Mouse (Mus musculus) embryonic facial prominence, embryonic 15.5 days (tissue): Measurements from ENCODE around the gene 2210017I01Rik. TPM values are rescaled to one million over a fixed set of nuclear protein-coding genes. Genes with fewer than 3 reads are reported as not detected.

Experiments used
- ATAC-seq: fragments of 200-750 bp; cut with Nextera tagmentation; 2 replicates; pipeline ENCODE4 v1.8.0; 2017; ENCODE audit warnings: low read depth, moderate TSS enrichment; ENCODE audit not compliant: insufficient number of reproducible peaks, low FRiP score, low TSS enrichment
- H3K27ac ChIP-seq: fragments of 300-500 bp; sonication (generic); replicated peaks from 2 replicates; pipeline ENCODE4 v1.5.1; 2015; ENCODE audit warnings: mild to moderate bottlenecking, inconsistent platforms
- H3K27me3 ChIP-seq: fragments of 300-500 bp; sonication (generic); 2 replicates; pipeline ENCODE4 v1.6.1; 2015; ENCODE audit warnings: inconsistent platforms
- H3K36me3 ChIP-seq: fragments of 300-500 bp; sonication (generic); 2 replicates; pipeline ENCODE4 v1.6.1; 2015; ENCODE audit warnings: mild to moderate bottlenecking, inconsistent platforms
- H3K4me1 ChIP-seq: fragments of 300-500 bp; sonication (generic); 2 replicates; pipeline ENCODE4 v1.6.1; 2015; ENCODE audit warnings: inconsistent platforms
- H3K4me2 ChIP-seq: fragments of 300-500 bp; sonication (generic); replicated peaks from 2 replicates; pipeline ENCODE4 v1.6.1; 2015; ENCODE audit warnings: mild to moderate bottlenecking, inconsistent platforms
- H3K4me3 ChIP-seq: fragments of 300-500 bp; sonication (generic); replicated peaks from 2 replicates; pipeline ENCODE4 v1.5.1; 2015; ENCODE audit warnings: mild to moderate bottlenecking, inconsistent platforms
- H3K9ac ChIP-seq: fragments of 300-500 bp; sonication (generic); 2 replicates; pipeline ENCODE4 v1.6.1; 2015; ENCODE audit warnings: inconsistent platforms
- H3K9me3 ChIP-seq: fragments of 300-500 bp; sonication (generic); replicated peaks from 2 replicates; pipeline ENCODE4 v1.6.1; 2016; ENCODE audit warnings: inconsistent platforms
- WGBS: fragments of 180-500 bp; shearing (Covaris S2); methylation state at CpG from one replicate; pipeline ENCODE4 v1.1.7; 2015; 5-methylcytosine and 5-hydroxymethylcytosine counted together
- polyA plus RNA-seq: library from polyadenylated mRNA; unstranded; fragments of >200 nt; fragmentation: Nextera tagmentation; extraction: Ambion mirVana; gene quantifications from 2 replicates; pipeline ENCODE4 v1.2.1, GENCODE M21; 2015

Gene 2210017I01Rik
- polyA plus RNA-seq, 1 experiment from 2014 or later = 0.89 TPM

- ATAC-seq = no peak
- 88% methylated on average over 2 of the region's 2 CpGs for WGBS
- no peak overlapping the region for H3K27ac ChIP-seq
These were observed 8.9 kb downstream of the 2210017I01Rik start for GRCm38 (mm10) chr3:92598429-92598828.

GRCm38 (mm10) chr3:92588858-92589257 is 18.4 kb downstream of the 2210017I01Rik start, which contains the start of gene Smcp:
Gene Smcp (minus strand): TSS chr3:92588997.
- WGBS = 58% methylated on average over 1 of the region's 1 CpGs
- Histone ChIP-seq H3K4me1 (no peaks in the 10 kb centered on the region), H3K9ac (no peak within 1 kb of the TSS), H3K4me2 (no peak within 1 kb of the TSS), H3K4me3 (no peak within 1 kb of the TSS), H3K9me3 (no peaks in the 10 kb centered on the region), H3K27ac (no peak within 1 kb of the TSS), H3K27me3 (no peaks in the 10 kb centered on the region), H3K36me3 (no peaks in the 10 kb centered on the region)
- no peak for ATAC-seq

More at GRCm38 (mm10) chr3:92598429-92598828, 8.9 kb downstream of the 2210017I01Rik start:
- Histone ChIP-seq H3K4me3 (no peak overlapping the region), H3K9ac (no peak overlapping the region), H3K27me3 (no peaks in the 10 kb centered on the region), H3K9me3 (peaks cover 3% of the 10 kb centered on the region; the same call in 1 of the 2 replicates), H3K4me2 (no peak overlapping the region), H3K36me3 (no peaks in the 10 kb centered on the region), H3K4me1 (no peaks in the 10 kb centered on the region)

DNA sequence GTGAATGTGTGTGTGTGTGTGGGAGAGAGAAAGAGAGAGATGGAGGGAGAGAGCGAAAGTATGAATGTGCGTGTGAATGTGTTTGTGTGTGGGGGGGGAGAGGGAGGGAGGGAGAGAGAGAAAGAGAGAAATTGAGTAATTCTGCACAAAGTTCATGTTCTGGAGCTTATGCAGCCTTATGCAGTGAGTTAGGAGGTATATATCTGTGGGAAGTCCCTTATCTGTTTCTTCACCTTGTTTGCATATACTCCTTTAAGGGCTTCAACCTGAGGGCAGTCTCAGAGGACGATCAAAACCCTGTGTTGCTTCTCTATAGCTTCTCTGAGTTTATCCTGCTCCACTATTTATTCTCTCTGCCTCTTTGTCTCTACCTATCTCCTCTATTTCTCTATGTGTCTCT is 20.1 kb downstream of the 2210017I01Rik start:
- Histone ChIP-seq H3K27me3 (no peaks in the 10 kb centered on the region), H3K36me3 (no peaks in the 10 kb centered on the region), H3K4me2 (no peak overlapping the region), H3K27ac (no peak overlapping the region), H3K4me3 (no peak overlapping the region), H3K9me3 (no peaks in the 10 kb centered on the region), H3K9ac (no peak overlapping the region), H3K4me1 (no peaks in the 10 kb centered on the region)
- 75% methylated on average over 3 of the region's 3 CpGs for WGBS
- ATAC-seq = no peak

GRCm38 (mm10) chr3:92585055-92585454 is 22.2 kb downstream of the 2210017I01Rik start:
- no peak for ATAC-seq
- Histone ChIP-seq H3K36me3 (no peaks in the 10 kb centered on the region), H3K27me3 (no peaks in the 10 kb centered on the region), H3K4me3 (no peak overlapping the region), H3K4me1 (no peaks in the 10 kb centered on the region), H3K9ac (no peak overlapping the region), H3K9me3 (no peaks in the 10 kb centered on the region), H3K27ac (no peak overlapping the region), H3K4me2 (no peak overlapping the region)
- 31% methylated on average over 1 of the region's 1 CpGs for WGBS

- no peak overlapping the region for H3K27ac ChIP-seq
- WGBS = 39% methylated on average over 3 of the region's 3 CpGs
- H3K9ac ChIP-seq = no peak overlapping the region
- no peak for ATAC-seq
- H3K9me3 ChIP-seq = no peaks in the 10 kb centered on the region
- H3K4me2 ChIP-seq = no peak overlapping the region
- H3K4me3 ChIP-seq = no peak overlapping the region
- H3K36me3 ChIP-seq = no peaks in the 10 kb centered on the region
- H3K4me1 ChIP-seq = no peaks in the 10 kb centered on the region
- no peaks in the 10 kb centered on the region for H3K27me3 ChIP-seq
These were observed 24.0 kb downstream of the 2210017I01Rik start for GRCm38 (mm10) chr3:92583164-92583826.

DNA sequence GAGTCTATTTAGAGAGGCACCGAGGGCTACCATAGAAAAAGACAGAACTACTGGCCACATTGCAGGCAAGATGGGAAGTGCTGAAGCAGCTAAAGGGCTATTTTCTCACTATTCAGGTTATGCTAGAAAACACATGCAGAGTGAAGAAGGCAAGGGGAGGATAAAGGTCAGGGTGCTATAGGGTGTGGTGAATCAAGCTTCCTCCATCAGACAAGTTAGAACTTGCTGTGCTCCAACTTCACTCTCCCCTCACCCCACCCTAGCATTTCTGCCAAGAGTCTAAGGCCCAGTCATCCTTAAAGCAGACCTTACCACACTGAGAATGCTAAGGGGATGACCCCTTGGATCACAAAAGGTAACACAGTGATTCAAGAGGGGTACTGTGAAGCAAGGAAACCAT is 27.8 kb downstream of the 2210017I01Rik start:
- Histone ChIP-seq H3K4me2 (no peak overlapping the region), H3K36me3 (no peaks in the 10 kb centered on the region), H3K4me3 (no peak overlapping the region), H3K4me1 (no peaks in the 10 kb centered on the region), H3K9me3 (no peaks in the 10 kb centered on the region), H3K9ac (no peak overlapping the region), H3K27ac (no peak overlapping the region), H3K27me3 (no peaks in the 10 kb centered on the region)
- 60% methylated on average over 1 of the region's 1 CpGs for WGBS
- no peak for ATAC-seq

- 68% methylated on average over 4 of the region's 4 CpGs for WGBS
- no peak; the same call in 1 of the 2 replicates for ATAC-seq
- Histone ChIP-seq H3K4me2 (no peak overlapping the region), H3K9ac (no peak overlapping the region), H3K36me3 (no peaks in the 10 kb centered on the region), H3K27ac (no peak overlapping the region), H3K9me3 (no peaks in the 10 kb centered on the region), H3K27me3 (no peaks in the 10 kb centered on the region), H3K4me3 (no peak overlapping the region), H3K4me1 (no peaks in the 10 kb centered on the region)
These were observed 28.5 kb downstream of the 2210017I01Rik start for GRCm38 (mm10) chr3:92578652-92579413.

- no peak for ATAC-seq
- Histone ChIP-seq H3K4me1 (no peaks in the 10 kb centered on the region), H3K4me3 (no peak within 1 kb of the TSS), H3K4me2 (no peak within 1 kb of the TSS), H3K36me3 (no peaks in the 10 kb centered on the region), H3K27me3 (no peaks in the 10 kb centered on the region), H3K9ac (no peak within 1 kb of the TSS), H3K27ac (no peak within 1 kb of the TSS), H3K9me3 (no peaks in the 10 kb centered on the region)
- 75% methylated on average over 1 of the region's 1 CpGs for WGBS
These were observed 33.7 kb downstream of the 2210017I01Rik start, which contains the start of gene Ivl for GRCm38 (mm10) chr3:92573449-92574041. Gene Ivl (minus strand): TSS chr3:92573735.

DNA sequence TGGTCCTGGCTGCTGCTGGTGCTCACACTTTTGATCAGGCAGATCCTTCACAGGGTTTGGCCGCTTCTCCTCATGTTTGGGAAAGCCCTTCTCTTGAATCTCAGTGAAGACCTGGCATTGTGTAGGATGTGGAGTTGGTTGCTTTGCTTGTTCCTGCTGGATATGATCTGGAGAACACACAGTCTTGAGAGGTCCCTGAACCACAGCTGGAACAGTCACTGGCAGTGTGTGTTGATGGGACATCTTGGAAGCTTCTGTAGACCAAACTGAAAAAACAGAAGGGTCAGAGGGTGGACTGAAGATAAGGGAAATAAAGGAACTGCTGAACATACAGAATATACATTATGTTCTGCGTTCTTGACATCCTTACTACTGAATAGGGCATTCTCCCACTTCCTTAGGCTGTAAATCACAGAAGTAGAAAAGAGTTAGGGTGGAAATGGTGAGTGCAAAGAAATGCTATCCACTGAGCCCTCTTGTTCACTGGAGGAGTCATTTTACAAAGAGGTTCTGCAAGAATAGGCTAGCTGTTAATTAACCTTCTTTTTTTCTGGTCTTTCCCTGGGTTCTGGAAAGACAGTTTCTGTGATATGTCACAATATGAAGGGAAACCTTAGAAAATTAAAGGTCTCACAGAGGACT is 34.7 kb downstream of the 2210017I01Rik start:
- Histone ChIP-seq H3K4me1 (no peaks in the 10 kb centered on the region), H3K4me3 (no peak overlapping the region), H3K36me3 (no peaks in the 10 kb centered on the region), H3K4me2 (no peak overlapping the region), H3K9me3 (no peaks in the 10 kb centered on the region), H3K9ac (no peak overlapping the region), H3K27me3 (no peaks in the 10 kb centered on the region), H3K27ac (no peak overlapping the region)
- no peak for ATAC-seq
- WGBS = 61% methylated on average over 2 of the region's 2 CpGs

DNA sequence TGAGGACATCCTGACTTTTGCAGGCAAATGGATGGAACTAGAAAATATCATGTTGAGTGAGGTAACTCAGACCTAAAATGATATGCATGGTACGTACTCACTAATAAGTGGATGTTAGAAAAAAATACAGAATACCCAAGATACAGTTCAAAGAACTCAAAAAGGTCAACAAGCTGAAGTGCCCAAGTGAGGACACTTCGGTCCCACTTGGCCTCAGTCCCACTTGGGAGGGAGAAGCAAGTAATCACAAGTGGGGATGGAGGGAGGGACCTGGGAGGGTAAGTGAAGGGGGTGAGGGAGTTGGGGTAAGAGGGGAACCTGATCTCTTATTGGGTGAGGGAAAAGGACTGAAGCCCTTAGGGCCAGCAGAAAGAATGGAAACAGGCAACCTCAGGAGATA is 38.5 kb downstream of the 2210017I01Rik start:
- Histone ChIP-seq H3K27me3 (no peaks in the 10 kb centered on the region), H3K4me1 (no peaks in the 10 kb centered on the region), H3K4me3 (no peak overlapping the region), H3K4me2 (no peak overlapping the region), H3K9me3 (no peaks in the 10 kb centered on the region), H3K36me3 (no peaks in the 10 kb centered on the region), H3K9ac (no peak overlapping the region), H3K27ac (no peak overlapping the region)
- 89% methylated on average over 2 of the region's 2 CpGs for WGBS
- ATAC-seq = no peak

DNA sequence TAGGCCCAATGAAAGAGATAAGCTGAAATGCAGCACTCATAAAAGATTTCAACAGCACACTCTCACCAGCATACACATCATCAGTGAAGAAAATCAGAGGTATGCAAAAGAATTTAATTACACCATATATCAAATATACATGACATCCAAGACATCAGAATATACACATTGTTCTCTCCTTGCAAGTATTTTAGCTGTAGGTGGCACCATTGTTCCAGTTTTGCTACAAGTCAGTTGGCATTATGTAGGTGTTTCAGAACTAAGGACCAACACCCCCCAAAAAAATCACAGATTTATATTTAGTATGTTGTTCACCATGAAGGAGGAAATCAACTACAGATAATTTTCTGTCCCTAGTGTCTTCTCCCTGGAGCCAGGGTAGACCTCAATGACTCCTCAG is 41.9 kb downstream of the 2210017I01Rik start:
- no peaks in the 10 kb centered on the region for H3K4me1 ChIP-seq
- H3K27me3 ChIP-seq = no peaks in the 10 kb centered on the region
- H3K9ac ChIP-seq = no peak overlapping the region
- H3K4me3 ChIP-seq = no peak overlapping the region
- H3K27ac ChIP-seq = no peak overlapping the region
- H3K36me3 ChIP-seq = no peaks in the 10 kb centered on the region
- H3K9me3 ChIP-seq = no peaks in the 10 kb centered on the region
- no peak overlapping the region for H3K4me2 ChIP-seq
- no peak for ATAC-seq
